ENCODE assay signal across 8 mouse cellular contexts in the genomic region with DNA sequence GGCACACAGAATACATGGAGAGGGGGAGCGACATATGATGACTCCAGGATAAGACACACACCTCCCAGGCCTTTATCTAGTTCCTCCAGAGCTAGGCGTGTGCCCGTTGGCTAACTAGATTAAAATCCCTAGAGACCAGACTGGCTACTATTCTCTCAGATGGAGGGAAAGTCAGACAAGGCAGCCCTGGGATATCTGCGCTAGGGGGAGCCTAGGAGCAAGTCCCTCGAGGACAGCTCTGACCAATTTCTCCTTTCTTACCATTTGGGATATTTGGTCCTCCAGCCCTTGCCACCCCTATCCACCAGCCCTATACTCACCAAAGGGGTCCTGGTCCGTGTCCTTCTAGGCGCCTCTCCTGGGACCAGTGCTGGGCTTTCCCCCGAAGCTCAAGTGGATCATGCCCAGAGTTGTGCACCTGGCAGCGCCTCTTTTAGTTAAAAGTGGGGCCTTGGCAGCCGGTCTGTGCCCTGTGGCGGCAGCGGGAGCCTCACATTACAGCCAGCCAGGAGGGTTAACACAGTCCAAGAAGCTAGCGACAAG. TPM values are rescaled to one million over a fixed set of nuclear protein-coding genes. Genes with fewer than 3 reads are reported as not detected.
A peak's percentile ranks its signal among the peaks of the same experiment; 100 is the strongest.
DNase-seq lines count a peak whose midpoint lies in the region; ATAC-seq and TF ChIP-seq lines count a peak whose summit lies in the region.

No protein-coding gene starts in this region.

- TF ChIP-seq CTCF in left cerebral cortex, adult 2 months (IDR thresholded peaks at IDR 0.05) = peak; percentile 64

- DNase-seq in left cerebral cortex, adult 2 months (ENCODE audit: extremely low spot score in 1 of 2, low spot score in 2 of 2) = peak; percentile 35 to 59
- DNase-seq in left cerebral cortex, adult 8-10 months (ENCODE audit: low spot score in 2 of 2) = no peak
- peak; percentile 72 for DNase-seq in brain, adult 2 months (ENCODE audit: low read depth, low spot score)
- peak; percentile 71 for DNase-seq in forebrain, embryonic 11.5 days (ENCODE audit: low spot score)
- peak; percentile 56 for DNase-seq in hindbrain, embryonic 11.5 days (ENCODE audit: low spot score)
- DNase-seq in urinary bladder, postnatal 36 days (ENCODE audit: low spot score in 2 of 2) = peak; percentile 65 to 71

- H3K4me2 ChIP-seq in forebrain, embryonic 11.5 days (ENCODE audit: low read depth, low read length, severe bottlenecking) = peak overlapping the region; percentile 71
- H3K4me2 ChIP-seq in hindbrain, embryonic 11.5 days (replicated peaks; ENCODE audit: low read depth, low read length) = peak overlapping the region; percentile 54
- H3K4me2 ChIP-seq in limb, embryonic 15.5 days = peak overlapping the region; percentile 90
- peak overlapping the region; percentile 48 for H3K4me2 ChIP-seq in midbrain, embryonic 15.5 days

- no peak overlapping the region for H3K4me3 ChIP-seq in left cerebral cortex, adult 2 months
- peak overlapping the region; percentile 31 for H3K4me3 ChIP-seq in forebrain, embryonic 11.5 days (ENCODE audit: low read depth, low read length)
- H3K4me3 ChIP-seq in hindbrain, embryonic 11.5 days (ENCODE audit: low read depth, low read length) = peak overlapping the region; percentile 24
- H3K4me3 ChIP-seq in limb, embryonic 15.5 days = peak overlapping the region; percentile 48
- peak overlapping the region; percentile 23; the same call in 1 of the 2 replicates for H3K4me3 ChIP-seq in midbrain, embryonic 15.5 days

- ATAC-seq in forebrain, embryonic 11.5 days (replicated peaks; ENCODE audit: low FRiP score) = peak; percentile 42; the same call in 1 of the 2 replicates
- peak; percentile 12; the same call in 1 of the 2 replicates for ATAC-seq in hindbrain, embryonic 11.5 days (ENCODE audit: low FRiP score)
- no peak for ATAC-seq in limb, embryonic 15.5 days (ENCODE audit: insufficient number of reproducible peaks, low FRiP score, low TSS enrichment, low read depth)
- peak; percentile 10; the same call in 1 of the 2 replicates for ATAC-seq in midbrain, embryonic 15.5 days (replicated peaks)

- H3K9ac ChIP-seq in forebrain, embryonic 11.5 days (ENCODE audit: low read length) = peak overlapping the region; percentile 36; the same call in 1 of the 2 replicates
- H3K9ac ChIP-seq in hindbrain, embryonic 11.5 days (ENCODE audit: low read depth, low read length) = peak overlapping the region; percentile 8; the same call in 1 of the 2 replicates
- peak overlapping the region; percentile 26; the same call in 1 of the 2 replicates for H3K9ac ChIP-seq in limb, embryonic 15.5 days
- H3K9ac ChIP-seq in midbrain, embryonic 15.5 days = no peak overlapping the region

- H3K9me3 ChIP-seq in forebrain, embryonic 11.5 days (ENCODE audit: control insufficient read depth, low read length) = no peaks in the 10 kb centered on the region
- H3K9me3 ChIP-seq in hindbrain, embryonic 11.5 days (ENCODE audit: control insufficient read depth, low read length) = no peaks in the 10 kb centered on the region
- H3K9me3 ChIP-seq in limb, embryonic 15.5 days = no peaks in the 10 kb centered on the region
- H3K9me3 ChIP-seq in midbrain, embryonic 15.5 days = no peaks in the 10 kb centered on the region

- WGBS in forebrain, embryonic 11.5 days = under 1% methylated on average over 13 of the region's 13 CpGs
- WGBS in hindbrain, embryonic 11.5 days = 4% methylated on average over 13 of the region's 13 CpGs
- WGBS in limb, embryonic 15.5 days = 1% methylated on average over 13 of the region's 13 CpGs
- WGBS in midbrain, embryonic 15.5 days = 2% methylated on average over 13 of the region's 13 CpGs

- no peak overlapping the region for H3K27ac ChIP-seq in left cerebral cortex, adult 2 months
- no peak overlapping the region for H3K27ac ChIP-seq in forebrain, embryonic 11.5 days (ENCODE audit: low read depth, low read length)
- H3K27ac ChIP-seq in hindbrain, embryonic 11.5 days (ENCODE audit: low read depth, low read length) = no peak overlapping the region
- peak overlapping the region; percentile 72 for H3K27ac ChIP-seq in limb, embryonic 15.5 days
- no peak overlapping the region for H3K27ac ChIP-seq in midbrain, embryonic 15.5 days

- intact Hi-C loops in left cerebral cortex, adult 2 months (cut with DNase I) = loop anchor here (1.0 to 5.0 kb wide), 3 partner anchors 101 to 364 kb away; a partner anchor contains a TSS

- H3K27me3 ChIP-seq in forebrain, embryonic 11.5 days (ENCODE audit: control insufficient read depth, insufficient read depth, low read length) = peaks cover 48% of the 10 kb centered on the region
- H3K27me3 ChIP-seq in hindbrain, embryonic 11.5 days (ENCODE audit: control insufficient read depth, insufficient read depth, low read length) = peaks cover 45% of the 10 kb centered on the region
- H3K27me3 ChIP-seq in limb, embryonic 15.5 days = peaks cover 36% of the 10 kb centered on the region
- H3K27me3 ChIP-seq in midbrain, embryonic 15.5 days (replicated peaks) = peaks cover 49% of the 10 kb centered on the region

- no peaks in the 10 kb centered on the region for H3K36me3 ChIP-seq in forebrain, embryonic 11.5 days (ENCODE audit: control insufficient read depth, insufficient read depth, low read length)
- H3K36me3 ChIP-seq in hindbrain, embryonic 11.5 days (ENCODE audit: control insufficient read depth, insufficient read depth, low read length) = no peaks in the 10 kb centered on the region
- H3K36me3 ChIP-seq in limb, embryonic 15.5 days = peaks cover 8% of the 10 kb centered on the region
- no peaks in the 10 kb centered on the region for H3K36me3 ChIP-seq in midbrain, embryonic 15.5 days (replicated peaks)

- peaks cover 9% of the 10 kb centered on the region; the same call in 1 of the 2 replicates for H3K4me1 ChIP-seq in forebrain, embryonic 11.5 days (replicated peaks; ENCODE audit: control insufficient read depth, insufficient read depth, low read length)
- peaks cover 6% of the 10 kb centered on the region for H3K4me1 ChIP-seq in hindbrain, embryonic 11.5 days (replicated peaks; ENCODE audit: control insufficient read depth, insufficient read depth, low read length)
- peaks cover 38% of the 10 kb centered on the region for H3K4me1 ChIP-seq in limb, embryonic 15.5 days
- peaks cover 32% of the 10 kb centered on the region for H3K4me1 ChIP-seq in midbrain, embryonic 15.5 days

RNA-seq across cellular contexts. Expression of a gene that starts 0.8 kb away (rescaled TPM):
- 1 to 10 TPM; 3.6 to 3.9 TPM for total RNA-seq in left cerebral cortex, adult 2 months (2021)
- total RNA-seq in left cerebral cortex, adult 8-10 months (2022) = 1 to 10 TPM; 2.1 to 3.4 (median 2.4) TPM
- polyA plus RNA-seq in forebrain, embryonic 11.5 days (2014; fragmentation: Nextera tagmentation; extraction: Ambion mirVana) = 0.43 and 1.2 TPM in 2 replicates
- polyA plus RNA-seq in hindbrain, embryonic 11.5 days (2014; fragmentation: Nextera tagmentation; extraction: Ambion mirVana) = 1.6 and 1.8 TPM in 2 replicates
- polyA plus RNA-seq in limb, embryonic 15.5 days (2015; fragmentation: Nextera tagmentation; extraction: Ambion mirVana) = 5.4 and 5.7 TPM in 2 replicates
- polyA plus RNA-seq in midbrain, embryonic 15.5 days (2015; fragmentation: Nextera tagmentation; extraction: Ambion mirVana) = 0.45 and 0.96 TPM in 2 replicates

RNA-seq across cellular contexts. Expression of a gene that starts 14.0 kb away (rescaled TPM):
- total RNA-seq in left cerebral cortex, adult 2 months (2021) = 100 to 1,000 TPM; 115 to 123 TPM
- total RNA-seq in left cerebral cortex, adult 8-10 months (2022) = 100 to 1,000 TPM; 122 to 133 (median 124) TPM
- polyA plus RNA-seq in forebrain, embryonic 11.5 days (2014; fragmentation: Nextera tagmentation; extraction: Ambion mirVana) = 62.0 and 64.6 TPM in 2 replicates
- 43.8 and 54.5 TPM in 2 replicates for polyA plus RNA-seq in hindbrain, embryonic 11.5 days (2014; fragmentation: Nextera tagmentation; extraction: Ambion mirVana)
- 39.0 and 41.1 TPM in 2 replicates for polyA plus RNA-seq in limb, embryonic 15.5 days (2015; fragmentation: Nextera tagmentation; extraction: Ambion mirVana)
- polyA plus RNA-seq in midbrain, embryonic 15.5 days (2015; fragmentation: Nextera tagmentation; extraction: Ambion mirVana) = 76.5 and 77.1 TPM in 2 replicates

RNA-seq across cellular contexts. Expression of a gene that starts 36.9 kb away (rescaled TPM):
- total RNA-seq in left cerebral cortex, adult 2 months (2021) = 10 to 100 TPM in 1 of 2 experiments, 1 to 10 TPM in 1; 9.1 to 11.4 TPM
- total RNA-seq in left cerebral cortex, adult 8-10 months (2022) = 10 to 100 TPM in 2 of 4 experiments, 1 to 10 TPM in 2; 9.5 to 12.0 (median 10.7) TPM
- polyA plus RNA-seq in forebrain, embryonic 11.5 days (2014; fragmentation: Nextera tagmentation; extraction: Ambion mirVana) = 28.4 and 32.4 TPM in 2 replicates
- 21.0 and 26.8 TPM in 2 replicates for polyA plus RNA-seq in hindbrain, embryonic 11.5 days (2014; fragmentation: Nextera tagmentation; extraction: Ambion mirVana)
- polyA plus RNA-seq in limb, embryonic 15.5 days (2015; fragmentation: Nextera tagmentation; extraction: Ambion mirVana) = 16.2 and 16.8 TPM in 2 replicates
- 24.0 and 25.5 TPM in 2 replicates for polyA plus RNA-seq in midbrain, embryonic 15.5 days (2015; fragmentation: Nextera tagmentation; extraction: Ambion mirVana)

RNA-seq across cellular contexts. Expression of a gene that starts 41.6 kb away (rescaled TPM):
- total RNA-seq in left cerebral cortex, adult 2 months (2021) = 100 to 1,000 TPM; 430 to 462 TPM
- total RNA-seq in left cerebral cortex, adult 8-10 months (2022) = 100 to 1,000 TPM; 386 to 441 (median 416) TPM
- 187 and 195 TPM in 2 replicates for polyA plus RNA-seq in forebrain, embryonic 11.5 days (2014; fragmentation: Nextera tagmentation; extraction: Ambion mirVana)
- polyA plus RNA-seq in hindbrain, embryonic 11.5 days (2014; fragmentation: Nextera tagmentation; extraction: Ambion mirVana) = 233 and 246 TPM in 2 replicates
- 229 and 243 TPM in 2 replicates for polyA plus RNA-seq in limb, embryonic 15.5 days (2015; fragmentation: Nextera tagmentation; extraction: Ambion mirVana)
- polyA plus RNA-seq in midbrain, embryonic 15.5 days (2015; fragmentation: Nextera tagmentation; extraction: Ambion mirVana) = 617 and 618 TPM in 2 replicates

RNA-seq across cellular contexts. Expression of a gene that starts 45.5 kb away (rescaled TPM):
- 10 to 100 TPM; 86.7 to 90.6 TPM for total RNA-seq in left cerebral cortex, adult 2 months (2021)
- total RNA-seq in left cerebral cortex, adult 8-10 months (2022) = 10 to 100 TPM; 73.0 to 85.0 (median 79.7) TPM
- polyA plus RNA-seq in forebrain, embryonic 11.5 days (2014; fragmentation: Nextera tagmentation; extraction: Ambion mirVana) = 31.3 and 34.5 TPM in 2 replicates
- 27.3 and 27.9 TPM in 2 replicates for polyA plus RNA-seq in hindbrain, embryonic 11.5 days (2014; fragmentation: Nextera tagmentation; extraction: Ambion mirVana)
- polyA plus RNA-seq in limb, embryonic 15.5 days (2015; fragmentation: Nextera tagmentation; extraction: Ambion mirVana) = 23.1 and 27.6 TPM in 2 replicates
- polyA plus RNA-seq in midbrain, embryonic 15.5 days (2015; fragmentation: Nextera tagmentation; extraction: Ambion mirVana) = 65.4 and 67.7 TPM in 2 replicates

Comparison
In these comparisons a context has a peak if more than half of its experiments do, and no peak if none do; other contexts are left out.
1. DNase-seq: peak in left cerebral cortex, adult 2 months (2 of 2), brain, adult 2 months (single experiment), forebrain, embryonic 11.5 days (single experiment), hindbrain, embryonic 11.5 days (single experiment) and urinary bladder, postnatal 36 days (2 of 2); none in left cerebral cortex, adult 8-10 months (0 of 2).
2. Peak in every context shown above with its lines, with median percentiles within 50 percentile points of each other: H3K4me2 ChIP-seq.